Mouse (Mus musculus) forebrain, postnatal 0 days (tissue): ENCODE results near the gene Fnip2. TPM values are rescaled to one million over a fixed set of nuclear protein-coding genes. Genes with fewer than 3 reads are reported as not detected.

Source experiments
- ATAC-seq: fragments of 200-750 bp; cut with Nextera tagmentation; 2 replicates; pipeline ENCODE4 v1.8.0; 2017; ENCODE audit warnings: mild to moderate bottlenecking, moderate library complexity
- DNase-seq: peaks from one replicate; pipeline ENCODE4 v3.0.0-alpha.2; 2015
- H3K27ac ChIP-seq: fragments of 300-500 bp; sonication (generic); 2 replicates; pipeline ENCODE4 v1.5.1; 2014; ENCODE audit warnings: low read depth, mild to moderate bottlenecking, antibody characterized with exemption, low read length, moderate library complexity, mixed read lengths
- H3K27me3 ChIP-seq: fragments of 300-500 bp; sonication (generic); 2 replicates; pipeline ENCODE4 v1.6.1; 2014; ENCODE audit warnings: mild to moderate bottlenecking, low read length, mixed read lengths; ENCODE audit not compliant: insufficient read depth
- H3K36me3 ChIP-seq: fragments of 300-500 bp; sonication (generic); 2 replicates; pipeline ENCODE4 v1.6.1; 2014; ENCODE audit warnings: mild to moderate bottlenecking, moderate library complexity; ENCODE audit not compliant: insufficient read depth
- H3K4me1 ChIP-seq: fragments of 300-500 bp; sonication (generic); 2 replicates; pipeline ENCODE4 v1.6.1; 2014; ENCODE audit warnings: antibody characterized with exemption; ENCODE audit not compliant: insufficient read depth
- H3K4me2 ChIP-seq: fragments of 300-500 bp; sonication (generic); 2 replicates; pipeline ENCODE4 v1.6.1; 2014; ENCODE audit warnings: low read depth, mild to moderate bottlenecking, moderate library complexity
- H3K4me3 ChIP-seq: fragments of 300-500 bp; sonication (generic); 2 replicates; pipeline ENCODE4 v1.5.1; 2014; ENCODE audit warnings: low read depth, low read length, mixed read lengths
- H3K9ac ChIP-seq: fragments of 300-500 bp; sonication (generic); 2 replicates; pipeline ENCODE4 v1.6.1; 2014; ENCODE audit warnings: mild to moderate bottlenecking
- H3K9me3 ChIP-seq: fragments of 300-500 bp; sonication (generic); 2 replicates; pipeline ENCODE4 v1.6.1; 2016; ENCODE audit warnings: low read length
- CTCF ChIP-seq: sonication (generic); IDR thresholded peaks from 2 replicates; pipeline ENCODE4 v1.5.1; 2016; ENCODE audit warnings: antibody characterized with exemption, control low read depth, low read depth
- WGBS: fragments of 180-500 bp; shearing (Covaris S2); extraction: QIAGEN DNeasy Blood & Tissue Kit; methylation state at CpG from one replicate; pipeline ENCODE4 v1.1.7; 2014; 5-methylcytosine and 5-hydroxymethylcytosine counted together
- polyA plus RNA-seq: library from polyadenylated mRNA; unstranded; fragments of >200 nt; fragmentation: Nextera tagmentation; extraction: Ambion mirVana; gene quantifications from 2 replicates; pipeline ENCODE4 v1.2.1, GENCODE M21; 2015
- total RNA-seq: library from RNA; depleted of rRNA; stranded (reverse); fragments of >200 nt; gene quantifications from 2 replicates; pipeline ENCODE4 v1.2.3, GENCODE M21; 2014; rRNA removed

Fnip2 gene
- 31.2 and 37.7 TPM in 2 replicates for total RNA-seq
- 3.1 and 5.1 TPM in 2 replicates for polyA plus RNA-seq

DNA sequence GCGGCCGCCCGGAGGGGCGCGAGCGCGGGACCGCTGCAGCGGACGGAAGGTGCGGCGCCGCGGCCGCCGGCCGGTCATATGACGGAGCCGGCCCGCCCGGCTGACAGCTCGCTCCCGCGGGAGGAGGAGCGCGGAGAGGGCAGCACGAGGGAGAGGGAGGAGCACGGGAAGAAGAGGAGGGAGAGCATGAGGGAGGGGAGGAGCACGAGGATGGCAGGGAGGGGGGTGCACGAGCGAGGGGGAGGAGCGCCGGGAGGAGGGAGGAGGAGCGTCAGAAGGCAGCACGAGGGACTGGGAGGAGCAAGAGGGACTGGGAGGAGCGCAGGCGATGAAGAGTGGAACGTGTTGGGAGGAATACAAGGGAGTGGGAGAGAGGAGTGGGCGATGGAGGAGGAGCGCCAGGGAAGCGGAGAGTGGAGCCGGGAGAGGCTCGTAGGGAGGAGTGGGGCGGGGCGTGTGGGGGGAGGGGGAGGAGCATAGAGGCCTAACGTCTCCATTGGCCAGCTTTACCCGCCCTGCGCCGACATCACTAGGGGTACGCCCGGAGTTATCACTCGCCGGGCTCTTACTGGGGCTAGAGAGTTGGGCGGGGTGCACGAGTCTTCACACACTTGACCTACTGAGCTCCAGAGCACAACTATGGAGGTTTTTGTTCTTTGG, at the start of gene Fnip2:
Fnip2 (minus strand) TSS at position 94 of the 660 bp plus-strand sequence.
- WGBS, result 1% methylated on average over 53 of the region's 55 CpGs
- peak; percentile 94 for ATAC-seq
- no peak for TF ChIP-seq CTCF

DNA sequence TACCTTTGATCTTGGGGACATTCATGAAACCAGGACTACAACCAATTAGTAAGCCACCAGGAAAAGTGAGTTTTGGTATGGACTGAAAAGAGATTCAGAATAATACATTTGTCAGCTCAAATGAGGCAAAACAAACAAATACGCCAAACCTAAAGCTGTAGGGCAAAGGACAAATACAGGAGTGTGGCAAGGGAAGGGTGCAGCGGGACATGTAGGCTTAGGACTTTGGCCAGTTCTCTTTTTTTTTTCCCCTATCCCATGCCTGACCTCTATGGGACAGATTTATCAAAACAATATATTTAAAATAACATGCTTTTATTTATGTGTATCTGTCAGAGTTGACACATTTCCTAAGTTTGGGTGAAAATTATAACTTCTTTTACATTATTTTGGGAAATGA, 42.3 kb upstream of the Fnip2 start:
- H3K9ac ChIP-seq, result no peak overlapping the region
- TF ChIP-seq CTCF, result no peak
- ATAC-seq, result no peak
- DNase-seq, result no peak
- 91% methylated on average over 2 of the region's 2 CpGs for WGBS
- H3K27ac ChIP-seq, result no peak overlapping the region
- peaks cover 45% of the 10 kb centered on the region for H3K36me3 ChIP-seq
- no peak overlapping the region for H3K4me3 ChIP-seq
- no peaks in the 10 kb centered on the region for H3K9me3 ChIP-seq
- no peaks in the 10 kb centered on the region for H3K27me3 ChIP-seq
- no peak overlapping the region for H3K4me2 ChIP-seq
- H3K4me1 ChIP-seq, result no peaks in the 10 kb centered on the region

More for the DNA sequence above, at the start of gene Fnip2:
- H3K4me1 ChIP-seq, result no peaks in the 10 kb centered on the region; the same call in 1 of the 2 replicates
- peak within 1 kb of the TSS; percentile 86 for H3K4me3 ChIP-seq
- H3K9ac ChIP-seq, result peak within 1 kb of the TSS; percentile 86
- no peaks in the 10 kb centered on the region for H3K36me3 ChIP-seq
- H3K27ac ChIP-seq, result peak within 1 kb of the TSS; percentile 84
- no peaks in the 10 kb centered on the region for H3K9me3 ChIP-seq
- H3K4me2 ChIP-seq, result peak within 1 kb of the TSS; percentile 62
- no peaks in the 10 kb centered on the region for H3K27me3 ChIP-seq
- peak; percentile 94 for DNase-seq

DNA sequence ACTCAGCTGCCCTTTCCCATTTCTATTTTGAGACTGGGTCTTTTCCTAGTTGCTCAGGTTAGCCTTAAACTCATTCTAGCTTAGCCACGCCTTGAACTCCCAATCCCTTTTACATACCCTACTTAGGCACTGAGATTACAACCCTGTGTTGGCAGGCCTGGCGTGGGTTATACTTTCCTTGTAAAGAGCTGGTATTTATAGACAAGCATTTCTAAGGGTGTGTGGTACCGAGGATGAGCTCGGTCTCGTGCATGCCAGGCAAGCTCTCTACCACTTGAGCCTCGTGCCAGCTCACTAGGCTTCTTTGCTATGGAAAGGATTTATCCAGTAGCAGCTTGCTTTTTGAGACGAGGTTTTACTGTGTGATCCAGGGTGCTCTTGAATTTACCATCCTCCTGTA, 27.9 kb upstream of the Fnip2 start:
- Histone ChIP-seq H3K27me3 (no peaks in the 10 kb centered on the region), H3K4me3 (no peak overlapping the region), H3K27ac (no peak overlapping the region), H3K4me2 (no peak overlapping the region), H3K36me3 (peaks cover 48% of the 10 kb centered on the region), H3K9me3 (no peaks in the 10 kb centered on the region), H3K4me1 (0 out of 2 replicates have a peak, but pooled peaks cover 3% of the 10 kb centered on the region), H3K9ac (no peak overlapping the region)
- no peak for ATAC-seq
- TF ChIP-seq CTCF, result no peak
- DNase-seq, result no peak
- 91% methylated on average over 7 of the region's 7 CpGs for WGBS

DNA sequence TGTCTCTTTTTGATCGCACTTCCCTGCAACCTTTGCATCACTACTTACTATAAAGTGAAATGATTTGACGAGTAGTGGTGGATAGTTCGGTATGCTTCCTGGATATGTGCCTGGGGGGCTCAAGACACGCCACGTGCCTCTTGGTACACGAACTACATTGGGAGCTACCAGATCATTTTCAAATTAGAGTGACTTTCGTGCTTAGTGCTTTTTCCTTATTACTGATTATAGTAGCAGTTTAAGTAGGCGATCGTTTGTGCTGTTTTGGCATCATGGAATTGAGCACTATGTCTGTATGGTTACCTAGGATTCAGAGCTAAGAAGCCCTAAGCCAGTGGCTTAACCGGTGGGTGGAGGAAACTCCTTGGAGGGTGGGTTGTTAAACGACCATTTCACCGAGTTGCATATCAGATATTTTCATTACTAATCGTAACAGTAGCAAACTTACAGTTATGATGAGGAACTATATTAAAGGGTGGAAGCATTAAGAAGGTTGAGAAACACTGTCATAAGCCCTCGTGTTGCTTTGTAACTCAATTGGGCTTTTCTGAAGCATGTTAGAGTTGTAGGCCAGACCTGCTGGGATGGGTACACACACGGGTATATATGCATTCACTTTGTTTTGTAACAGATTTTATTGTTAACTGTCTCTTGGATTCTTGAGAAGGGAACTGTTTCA, 24.3 kb upstream of the Fnip2 start:
- no peak for TF ChIP-seq CTCF
- Histone ChIP-seq H3K36me3 (peaks cover 25% of the 10 kb centered on the region), H3K9me3 (no peaks in the 10 kb centered on the region), H3K4me2 (peak overlapping the region; percentile 57), H3K27ac (peak overlapping the region; percentile 78; the same call in 1 of the 2 replicates), H3K9ac (peak overlapping the region; percentile 75), H3K4me3 (peak overlapping the region; percentile 64), H3K4me1 (0 out of 2 replicates have a peak, but pooled peaks cover 3% of the 10 kb centered on the region), H3K27me3 (no peaks in the 10 kb centered on the region)
- ATAC-seq (no peak; the same call in 1 of the 2 replicates), DNase-seq (no peak)
- 4% methylated on average over 15 of the region's 15 CpGs for WGBS

DNA sequence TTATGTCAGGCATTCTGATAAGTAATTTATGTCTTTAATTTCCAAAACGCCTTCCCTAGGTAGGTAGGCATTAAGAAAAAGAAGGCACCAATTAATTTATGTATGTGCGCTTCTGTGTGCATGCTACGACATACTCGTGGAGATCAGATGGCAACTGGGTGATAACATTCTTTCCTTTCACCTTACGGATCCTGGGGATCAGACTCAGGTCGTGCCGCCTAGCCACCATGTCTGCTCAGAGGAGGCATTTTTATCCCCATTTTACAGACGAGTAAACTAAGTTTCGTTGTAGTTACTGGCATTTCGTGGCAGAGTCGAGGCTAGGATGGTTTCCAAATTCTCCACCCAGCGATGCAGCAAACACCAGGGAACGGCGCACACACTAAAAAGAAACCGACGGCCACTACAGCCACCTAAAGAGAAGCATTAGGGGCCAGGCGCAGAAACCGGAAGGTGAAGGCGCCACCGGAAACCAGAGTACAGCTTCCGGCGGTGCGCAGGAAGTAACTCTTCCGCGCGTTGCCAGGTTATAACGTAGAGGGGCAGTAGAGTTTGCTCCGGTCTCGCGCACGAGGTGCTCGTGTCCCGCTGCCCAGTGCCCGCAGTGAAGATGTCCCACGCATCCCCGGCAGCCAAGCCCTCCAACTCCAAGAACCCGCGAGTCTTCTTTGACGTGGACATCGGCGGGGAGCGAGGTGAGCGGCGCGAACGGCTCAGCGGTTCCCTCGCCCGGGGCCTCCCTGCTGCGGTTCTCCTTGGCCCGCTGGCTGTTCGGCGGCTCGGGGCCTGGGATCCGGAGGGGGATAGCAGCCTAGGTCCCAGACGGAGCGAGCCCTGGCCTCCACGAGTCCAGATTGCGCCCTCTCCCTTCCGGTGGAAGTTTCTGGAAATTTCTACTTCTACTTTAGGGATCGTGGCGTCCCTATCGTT, 23.5 kb upstream of the Fnip2 start, which contains the start of gene Ppid:
Ppid (plus strand) TSS at position 480 of the 930 bp plus-strand sequence.
- H3K4me2 ChIP-seq, result peak within 1 kb of the TSS; percentile 57
- H3K4me3 ChIP-seq, result peak within 1 kb of the TSS; percentile 64
- H3K9me3 ChIP-seq, result no peaks in the 10 kb centered on the region
- H3K27ac ChIP-seq, result peak within 1 kb of the TSS; percentile 78
- H3K27me3 ChIP-seq, result no peaks in the 10 kb centered on the region
- 0 out of 2 replicates have a peak, but pooled peaks cover 3% of the 10 kb centered on the region for H3K4me1 ChIP-seq
- H3K9ac ChIP-seq, result peak within 1 kb of the TSS; percentile 75
- H3K36me3 ChIP-seq, result peaks cover 18% of the 10 kb centered on the region
- DNase-seq, result peak; percentile 91
- peak; percentile 42 for TF ChIP-seq CTCF
- ATAC-seq, result peak; percentile 93
- WGBS, result 6% methylated on average over 63 of the region's 63 CpGs

DNA sequence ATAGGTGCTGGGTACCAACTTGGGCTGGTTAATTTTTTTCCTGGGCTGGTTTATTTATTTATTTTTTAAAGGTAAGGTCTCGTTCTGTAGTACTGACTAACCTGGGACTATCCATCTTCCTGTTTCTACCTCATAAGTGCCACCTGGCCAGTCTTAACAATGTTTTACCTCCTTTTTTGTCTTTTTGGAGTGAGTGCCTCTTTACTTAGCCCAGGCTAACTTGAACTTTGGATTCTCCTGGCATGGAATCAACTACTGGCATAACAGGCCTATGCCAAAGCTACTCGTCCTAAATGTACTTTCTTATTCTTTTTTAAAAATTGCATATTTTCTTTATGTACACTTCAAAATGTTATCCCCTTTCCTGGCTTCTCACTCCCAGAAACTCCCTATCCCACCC, 22.1 kb upstream of the Fnip2 start:
- H3K9me3 ChIP-seq, result no peaks in the 10 kb centered on the region
- H3K27me3 ChIP-seq, result no peaks in the 10 kb centered on the region
- no peak overlapping the region for H3K4me2 ChIP-seq
- 0 out of 2 replicates have a peak, but pooled peaks cover 3% of the 10 kb centered on the region for H3K4me1 ChIP-seq
- H3K9ac ChIP-seq, result no peak overlapping the region
- TF ChIP-seq CTCF, result no peak
- H3K4me3 ChIP-seq, result no peak overlapping the region
- ATAC-seq, result no peak
- peaks cover 9% of the 10 kb centered on the region; the same call in 1 of the 2 replicates for H3K36me3 ChIP-seq
- no peak overlapping the region for H3K27ac ChIP-seq
- no peak for DNase-seq
- 81% methylated on average over 2 of the region's 2 CpGs for WGBS
